ENCODE assay signal across 27 mouse cellular contexts in genomic region chr16:94055176-94055575, GRCm38 (mm10). TPM values are rescaled to one million over a fixed set of nuclear protein-coding genes. Genes with fewer than 3 reads are reported as not detected.
DNase-seq lines count a peak whose midpoint lies in the region; ATAC-seq and TF ChIP-seq lines count a peak whose summit lies in the region.
"Had no signal": no experiment of that assay in that cellular context is flagged by ENCODE, and none has a peak within 500 bp of the region (broad histone marks: within the 10 kb centered on the region; RNA-seq: fewer than 3 reads in every experiment).

No protein-coding gene starts in this region.

- no peak overlapping the region for H3K27ac ChIP-seq in hindbrain, postnatal 0 days
- no peak overlapping the region for H3K27ac ChIP-seq in hindbrain, embryonic 13.5 days
- no peak overlapping the region for H3K27ac ChIP-seq in lung, embryonic 16.5 days (ENCODE audit: low read length)
- H3K27ac ChIP-seq in embryonic facial prominence, embryonic 15.5 days (replicated peaks), result no peak overlapping the region
- no peak overlapping the region for H3K27ac ChIP-seq in midbrain, embryonic 10.5 days (replicated peaks)
- H3K27ac ChIP-seq: embryonic facial prominence, embryonic 12.5 days; forebrain, embryonic 10.5 days; gastrocnemius, adult 2 months; hindbrain, embryonic 10.5 days; hindbrain, embryonic 15.5 days had no signal

- 0 out of 2 replicates have a peak, but pooled peaks cover 2% of the 10 kb centered on the region for H3K9me3 ChIP-seq in hindbrain, postnatal 0 days (ENCODE audit: low read length)
- no peaks in the 10 kb centered on the region for H3K9me3 ChIP-seq in hindbrain, embryonic 13.5 days
- no peaks in the 10 kb centered on the region for H3K9me3 ChIP-seq in lung, embryonic 16.5 days (ENCODE audit: control insufficient read depth, low read length)
- H3K9me3 ChIP-seq in embryonic facial prominence, embryonic 15.5 days (replicated peaks), result no peaks in the 10 kb centered on the region
- no peaks in the 10 kb centered on the region for H3K9me3 ChIP-seq in midbrain, embryonic 10.5 days (replicated peaks)
- H3K9me3 ChIP-seq: embryonic facial prominence, embryonic 12.5 days; forebrain, embryonic 10.5 days; hindbrain, embryonic 10.5 days; hindbrain, embryonic 15.5 days had no signal

- H3K4me3 ChIP-seq in hindbrain, postnatal 0 days (ENCODE audit: low read length), result no peak overlapping the region
- H3K4me3 ChIP-seq in hindbrain, embryonic 13.5 days, result no peak overlapping the region
- no peak overlapping the region for H3K4me3 ChIP-seq in lung, embryonic 16.5 days (ENCODE audit: low read length)
- H3K4me3 ChIP-seq in lung, adult 2 months (replicated peaks; ENCODE audit: extremely low read depth, low read depth, low read length), result no peak overlapping the region
- no peak overlapping the region for H3K4me3 ChIP-seq in embryonic facial prominence, embryonic 15.5 days (replicated peaks)
- no peak overlapping the region for H3K4me3 ChIP-seq in midbrain, embryonic 10.5 days
- H3K4me3 ChIP-seq: embryonic facial prominence, embryonic 12.5 days; erythroblast, embryonic 14.5 days; forebrain, embryonic 10.5 days; gastrocnemius, adult 2 months; heart, embryonic 12.5 days; hindbrain, embryonic 10.5 days; hindbrain, embryonic 15.5 days had no signal

- H3K27me3 ChIP-seq in hindbrain, postnatal 0 days (ENCODE audit: insufficient read depth, low read length), result no peaks in the 10 kb centered on the region
- peaks cover 36% of the 10 kb centered on the region; the same call in 1 of the 2 replicates for H3K27me3 ChIP-seq in hindbrain, embryonic 13.5 days
- no peaks in the 10 kb centered on the region for H3K27me3 ChIP-seq in lung, embryonic 16.5 days (ENCODE audit: control insufficient read depth, insufficient read depth, low read depth, low read length)
- no peaks in the 10 kb centered on the region for H3K27me3 ChIP-seq in embryonic facial prominence, embryonic 15.5 days
- no peaks in the 10 kb centered on the region for H3K27me3 ChIP-seq in midbrain, embryonic 10.5 days (ENCODE audit: low read depth, poor library complexity, severe bottlenecking)
- H3K27me3 ChIP-seq: hindbrain, embryonic 15.5 days had no signal

- no peak overlapping the region for H3K9ac ChIP-seq in hindbrain, postnatal 0 days (replicated peaks; ENCODE audit: low read length)
- H3K9ac ChIP-seq in hindbrain, embryonic 13.5 days, result no peak overlapping the region
- H3K9ac ChIP-seq in lung, embryonic 16.5 days (ENCODE audit: low read length), result no peak overlapping the region
- H3K9ac ChIP-seq in embryonic facial prominence, embryonic 15.5 days, result no peak overlapping the region
- H3K9ac ChIP-seq: embryonic facial prominence, embryonic 12.5 days; heart, embryonic 12.5 days; hindbrain, embryonic 15.5 days had no signal

- DNase-seq in hindbrain, postnatal 0 days (ENCODE audit: low spot score), result no peak
- no peak for DNase-seq in lung, adult 2 months
- DNase-seq in adrenal gland, postnatal 25 days, result no peak
- no peak for DNase-seq in midbrain, embryonic 10.5 days (ENCODE audit: low spot score)
- DNase-seq: adrenal gland, postnatal 10 days; cerebellum, adult 8-10 months; cerebellum, postnatal 14 days; embryo, embryonic 11 days; gastrocnemius, adult 2 months; gastrocnemius, postnatal 25 days had no signal

- TF ChIP-seq POLR2A in lung, adult 2 months (IDR thresholded peaks at IDR 0.05; ENCODE audit: borderline replicate concordance, extremely low read depth, low read depth, low read length), result no peak

- ATAC-seq in hindbrain, postnatal 0 days, result peak; percentile 43; the same call in 1 of the 2 replicates
- no peak for ATAC-seq in hindbrain, embryonic 13.5 days (ENCODE audit: low FRiP score)
- ATAC-seq in lung, embryonic 16.5 days (ENCODE audit: low read depth), result 0 out of 2 replicates have a peak, but pooled peaks have one; percentile 26
- ATAC-seq in embryonic facial prominence, embryonic 15.5 days (ENCODE audit: insufficient number of reproducible peaks, low FRiP score, low TSS enrichment, low read depth), result peak; percentile 32; the same call in 1 of the 2 replicates
- ATAC-seq: forebrain, embryonic 14.5 days; inflammation-experienced regulatory T-cells, adult 6 months had no signal

- no peaks in the 10 kb centered on the region for H3K4me1 ChIP-seq in hindbrain, postnatal 0 days (ENCODE audit: insufficient read depth, low read length)
- peaks cover 12% of the 10 kb centered on the region for H3K4me1 ChIP-seq in hindbrain, embryonic 13.5 days (replicated peaks)
- H3K4me1 ChIP-seq in lung, embryonic 16.5 days (replicated peaks; ENCODE audit: control insufficient read depth, insufficient read depth, low read length), result 0 out of 2 replicates have a peak, but pooled peaks cover 6% of the 10 kb centered on the region
- no peaks in the 10 kb centered on the region for H3K4me1 ChIP-seq in lung, adult 2 months (ENCODE audit: control insufficient read depth, insufficient read depth, low read length)
- peaks cover 9% of the 10 kb centered on the region; the same call in 1 of the 2 replicates for H3K4me1 ChIP-seq in embryonic facial prominence, embryonic 15.5 days
- no peaks in the 10 kb centered on the region for H3K4me1 ChIP-seq in midbrain, embryonic 10.5 days
- H3K4me1 ChIP-seq: heart, embryonic 12.5 days had no signal

- WGBS in hindbrain, postnatal 0 days, result 45% methylated on average over 12 of the region's 12 CpGs
- 59% methylated on average over 12 of the region's 12 CpGs for WGBS in hindbrain, embryonic 13.5 days
- 69% methylated on average over 12 of the region's 12 CpGs for WGBS in lung, embryonic 16.5 days
- WGBS in lung, adult 2 months, result 83% methylated on average over 12 of the region's 12 CpGs
- WGBS in embryonic facial prominence, embryonic 15.5 days, result 75% methylated on average over 12 of the region's 12 CpGs
- 93% methylated on average over 12 of the region's 12 CpGs for WGBS in midbrain, embryonic 10.5 days

- H3K4me2 ChIP-seq in hindbrain, postnatal 0 days (ENCODE audit: low read depth, low read length), result no peak overlapping the region
- no peak overlapping the region for H3K4me2 ChIP-seq in hindbrain, embryonic 13.5 days
- no peak overlapping the region for H3K4me2 ChIP-seq in lung, embryonic 16.5 days (ENCODE audit: low read depth, low read length)
- no peak overlapping the region for H3K4me2 ChIP-seq in embryonic facial prominence, embryonic 15.5 days (replicated peaks)
- H3K4me2 ChIP-seq: embryonic facial prominence, embryonic 12.5 days; heart, embryonic 12.5 days; hindbrain, embryonic 15.5 days had no signal

- no peak for TF ChIP-seq CTCF in hindbrain, postnatal 0 days (IDR thresholded peaks at IDR 0.05; ENCODE audit: low read depth)
- no peak for TF ChIP-seq CTCF in lung, adult 2 months (IDR thresholded peaks at IDR 0.05; ENCODE audit: insufficient read depth, low read length)

- no peaks in the 10 kb centered on the region for H3K36me3 ChIP-seq in hindbrain, postnatal 0 days (ENCODE audit: insufficient read depth, low read length)
- H3K36me3 ChIP-seq in hindbrain, embryonic 13.5 days, result no peaks in the 10 kb centered on the region
- no peaks in the 10 kb centered on the region for H3K36me3 ChIP-seq in lung, embryonic 16.5 days (ENCODE audit: control insufficient read depth, insufficient read depth, low read length)
- no peaks in the 10 kb centered on the region for H3K36me3 ChIP-seq in embryonic facial prominence, embryonic 15.5 days
- no peaks in the 10 kb centered on the region for H3K36me3 ChIP-seq in midbrain, embryonic 10.5 days
- H3K36me3 ChIP-seq: embryonic facial prominence, embryonic 12.5 days; forebrain, embryonic 10.5 days; heart, embryonic 12.5 days; hindbrain, embryonic 10.5 days; hindbrain, embryonic 15.5 days had no signal

RNA-seq across cellular contexts. Expression of gene Sim2, which starts 29.6 kb away (rescaled TPM):
- 0.11 TPM in 1 of 2 replicates, not detected in the other for total RNA-seq in hindbrain, postnatal 0 days (2014; rRNA removed)
- 0.05 TPM in 1 of 2 replicates, not detected in the other for polyA plus RNA-seq in hindbrain, postnatal 0 days (2015; fragmentation: Nextera tagmentation; extraction: Ambion mirVana)
- polyA plus RNA-seq in hindbrain, embryonic 13.5 days (2015; fragmentation: Nextera tagmentation; extraction: Ambion mirVana), result 0.08 TPM in 1 of 2 replicates, not detected in the other
- polyA plus RNA-seq in lung, embryonic 16.5 days (2015; fragmentation: Nextera tagmentation; extraction: Ambion mirVana), result 0.11 and 0.13 TPM in 2 replicates
- polyA plus RNA-seq in lung, adult 2 months (2012; rRNA removed), result 0.05 and 8.8 TPM in 2 replicates
- polyA plus RNA-seq in embryonic facial prominence, embryonic 15.5 days (2015; fragmentation: Nextera tagmentation; extraction: Ambion mirVana), result 0.85 and 1.0 TPM in 2 replicates
- not detected in 2 replicates for total RNA-seq in adrenal gland, postnatal 25 days (2021)
- polyA plus RNA-seq in midbrain, embryonic 10.5 days (2016; fragmentation: Nextera tagmentation; extraction: Ambion mirVana), result 2.8 and 2.9 TPM in 2 replicates
- total RNA-seq: common myeloid progenitor, adult 5-6 weeks; heart, postnatal 25 days had no signal
- polyA plus RNA-seq: erythroblast, embryonic 14.5 days; heart, embryonic 12.5 days; inflammation-experienced regulatory T-cells, adult 6 months had no signal

RNA-seq across cellular contexts. Expression of gene Cldn14, which starts 46.5 kb away (rescaled TPM):
- total RNA-seq in hindbrain, postnatal 0 days (2014; rRNA removed), result 1.0 TPM in 1 of 2 replicates, not detected in the other
- 0.23 and 0.28 TPM in 2 replicates for polyA plus RNA-seq in hindbrain, postnatal 0 days (2015; fragmentation: Nextera tagmentation; extraction: Ambion mirVana)
- not detected in 2 replicates for polyA plus RNA-seq in hindbrain, embryonic 13.5 days (2015; fragmentation: Nextera tagmentation; extraction: Ambion mirVana)
- not detected in 2 replicates for polyA plus RNA-seq in lung, embryonic 16.5 days (2015; fragmentation: Nextera tagmentation; extraction: Ambion mirVana)
- 0.08 and 0.17 TPM in 2 replicates for polyA plus RNA-seq in lung, adult 2 months (2012; rRNA removed)
- 0.29 and 0.59 TPM in 2 replicates for polyA plus RNA-seq in embryonic facial prominence, embryonic 15.5 days (2015; fragmentation: Nextera tagmentation; extraction: Ambion mirVana)
- total RNA-seq in adrenal gland, postnatal 25 days (2021), result not detected in 2 replicates
- not detected in 2 replicates for polyA plus RNA-seq in midbrain, embryonic 10.5 days (2016; fragmentation: Nextera tagmentation; extraction: Ambion mirVana)
- total RNA-seq: common myeloid progenitor, adult 5-6 weeks; gastrocnemius, adult 2 months; gastrocnemius, postnatal 25 days; granulocyte monocyte progenitor cell, adult 5-6 weeks; heart, adult 8-10 months; heart, postnatal 25 days had no signal
- polyA plus RNA-seq: C2C12; forebrain, embryonic 10.5 days; forebrain, embryonic 14.5 days; heart, embryonic 12.5 days; heart, embryonic 16.5 days; hindbrain, embryonic 10.5 days; hindbrain, embryonic 15.5 days; inflammation-experienced regulatory T-cells, adult 6 months had no signal
